Mouse (Mus musculus): ENCODE results near the gene Nck2. TPM values are rescaled to one million over a fixed set of nuclear protein-coding genes. Genes with fewer than 3 reads are reported as not detected.

Nck2 gene
- polyA plus RNA-seq, 1 experiment from 2014 or later = 32.3 TPM

DNA sequence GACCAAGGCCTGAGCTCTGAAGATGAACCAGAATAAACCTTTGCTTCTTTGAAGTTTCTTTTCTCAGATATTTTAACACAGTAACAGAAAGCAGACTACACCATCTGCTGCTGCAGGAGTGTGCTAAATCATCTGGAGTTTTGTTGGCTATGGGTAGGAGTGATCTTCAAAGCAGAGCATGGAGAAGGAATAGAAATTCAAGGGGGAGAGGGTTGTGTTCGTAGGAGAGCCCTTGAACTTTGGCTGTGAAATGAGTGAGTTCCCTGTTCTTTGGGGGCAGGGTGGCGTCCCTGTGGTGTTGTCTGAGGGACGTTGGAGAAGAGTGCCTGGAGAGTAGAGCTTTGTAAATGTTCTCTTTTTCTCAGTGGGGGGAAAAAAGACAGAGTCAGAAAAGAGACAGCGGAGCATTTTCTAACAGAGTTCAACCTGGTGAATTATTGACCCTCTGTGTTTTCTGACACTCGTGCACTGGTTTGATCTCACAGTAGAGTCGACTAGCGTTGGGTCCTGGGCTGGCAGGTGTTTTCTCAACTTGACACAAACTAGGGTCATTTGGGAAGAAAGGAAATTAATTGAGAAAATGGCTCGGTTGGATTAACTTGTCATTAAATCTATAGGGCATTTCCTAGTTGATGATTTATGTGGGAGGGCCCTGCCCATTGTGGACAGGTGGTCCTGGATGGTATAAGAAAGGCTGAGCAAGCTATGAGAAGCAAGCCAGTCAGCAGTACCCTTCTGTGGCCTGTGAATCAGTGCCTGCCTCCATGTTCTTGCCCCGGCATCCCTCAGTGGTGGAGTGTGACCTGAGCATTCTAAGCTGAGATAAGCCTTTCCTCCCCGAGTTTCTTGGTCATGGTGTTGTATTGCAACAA, 57.8 kb downstream of the Nck2 start:
- 60% methylated on average over 10 of the region's 10 CpGs for WGBS
- Histone ChIP-seq H3K27ac (ENCODE audit: low read length) (no peak overlapping the region), H3K4me1 (ENCODE audit: control insufficient read depth, insufficient read depth, low read length) (peaks cover 23% of the 10 kb centered on the region), H3K27me3 (ENCODE audit: control insufficient read depth, insufficient read depth, low read depth, low read length) (no peaks in the 10 kb centered on the region), H3K4me3 (ENCODE audit: low read depth, low read length) (no peak overlapping the region), H3K9ac (ENCODE audit: low read depth, low read length) (no peak overlapping the region), H3K9me3 (replicated peaks; ENCODE audit: control insufficient read depth, low read length, poor library complexity, severe bottlenecking) (no peaks in the 10 kb centered on the region), H3K36me3 (ENCODE audit: control insufficient read depth, insufficient read depth, low read length) (no peaks in the 10 kb centered on the region), H3K4me2 (ENCODE audit: low read length) (no peak overlapping the region)
- no peak for ATAC-seq

- Histone ChIP-seq H3K4me1 (ENCODE audit: control insufficient read depth, insufficient read depth, low read length) (peaks cover 21% of the 10 kb centered on the region), H3K4me2 (ENCODE audit: low read length) (no peak overlapping the region), H3K36me3 (ENCODE audit: control insufficient read depth, insufficient read depth, low read length) (no peaks in the 10 kb centered on the region), H3K27me3 (ENCODE audit: control insufficient read depth, insufficient read depth, low read depth, low read length) (no peaks in the 10 kb centered on the region), H3K9ac (ENCODE audit: low read depth, low read length) (no peak overlapping the region), H3K4me3 (ENCODE audit: low read depth, low read length) (no peak overlapping the region), H3K27ac (ENCODE audit: low read length) (no peak overlapping the region), H3K9me3 (replicated peaks; ENCODE audit: control insufficient read depth, low read length, poor library complexity, severe bottlenecking) (no peaks in the 10 kb centered on the region)
- WGBS = 51% methylated on average over 8 of the region's 8 CpGs
- ATAC-seq = no peak
Observed at GRCm38 (mm10) chr1:43502792-43503146, 58.4 kb downstream of the Nck2 start.

- H3K27ac ChIP-seq (ENCODE audit: low read length) = no peak overlapping the region
- no peak overlapping the region for H3K4me3 ChIP-seq (ENCODE audit: low read depth, low read length)
- no peaks in the 10 kb centered on the region for H3K36me3 ChIP-seq (ENCODE audit: control insufficient read depth, insufficient read depth, low read length)
- no peak for ATAC-seq
- no peak overlapping the region for H3K4me2 ChIP-seq (ENCODE audit: low read length)
- H3K4me1 ChIP-seq (ENCODE audit: control insufficient read depth, insufficient read depth, low read length) = peaks cover 18% of the 10 kb centered on the region
- no peak overlapping the region for H3K9ac ChIP-seq (ENCODE audit: low read depth, low read length)
- 83% methylated on average over 2 of the region's 2 CpGs for WGBS
- H3K27me3 ChIP-seq (ENCODE audit: control insufficient read depth, insufficient read depth, low read depth, low read length) = no peaks in the 10 kb centered on the region
- H3K9me3 ChIP-seq (replicated peaks; ENCODE audit: control insufficient read depth, low read length, poor library complexity, severe bottlenecking) = no peaks in the 10 kb centered on the region
Observed at GRCm38 (mm10) chr1:43503261-43503660, 58.9 kb downstream of the Nck2 start.

DNA sequence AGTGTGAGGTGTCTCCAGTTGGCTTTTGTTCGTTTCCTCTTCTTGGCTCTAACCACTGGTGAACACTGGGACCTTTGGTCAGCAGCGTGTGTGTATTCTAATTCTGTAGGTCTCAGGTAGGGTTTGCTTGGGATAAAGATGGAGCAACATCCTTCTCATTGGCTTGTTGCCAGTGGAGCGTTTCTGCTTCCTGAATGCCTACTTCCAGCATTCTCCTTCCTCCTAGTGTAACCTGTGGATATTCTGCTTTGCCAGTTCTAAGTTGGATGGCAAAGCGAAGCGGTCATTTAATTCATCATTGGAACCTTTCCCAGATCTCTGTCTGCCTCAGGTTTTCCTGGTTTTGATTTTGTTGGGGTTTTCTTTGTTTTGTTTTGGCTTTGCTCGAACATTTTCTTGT, 59.3 kb downstream of the Nck2 start:
- Histone ChIP-seq H3K4me1 (ENCODE audit: control insufficient read depth, insufficient read depth, low read length) (peaks cover 18% of the 10 kb centered on the region), H3K4me3 (ENCODE audit: low read depth, low read length) (no peak overlapping the region), H3K4me2 (ENCODE audit: low read length) (no peak overlapping the region), H3K27ac (ENCODE audit: low read length) (no peak overlapping the region), H3K27me3 (ENCODE audit: control insufficient read depth, insufficient read depth, low read depth, low read length) (no peaks in the 10 kb centered on the region), H3K9me3 (replicated peaks; ENCODE audit: control insufficient read depth, low read length, poor library complexity, severe bottlenecking) (no peaks in the 10 kb centered on the region), H3K9ac (ENCODE audit: low read depth, low read length) (no peak overlapping the region), H3K36me3 (ENCODE audit: control insufficient read depth, insufficient read depth, low read length) (no peaks in the 10 kb centered on the region)
- ATAC-seq = no peak
- 68% methylated on average over 6 of the region's 6 CpGs for WGBS

DNA sequence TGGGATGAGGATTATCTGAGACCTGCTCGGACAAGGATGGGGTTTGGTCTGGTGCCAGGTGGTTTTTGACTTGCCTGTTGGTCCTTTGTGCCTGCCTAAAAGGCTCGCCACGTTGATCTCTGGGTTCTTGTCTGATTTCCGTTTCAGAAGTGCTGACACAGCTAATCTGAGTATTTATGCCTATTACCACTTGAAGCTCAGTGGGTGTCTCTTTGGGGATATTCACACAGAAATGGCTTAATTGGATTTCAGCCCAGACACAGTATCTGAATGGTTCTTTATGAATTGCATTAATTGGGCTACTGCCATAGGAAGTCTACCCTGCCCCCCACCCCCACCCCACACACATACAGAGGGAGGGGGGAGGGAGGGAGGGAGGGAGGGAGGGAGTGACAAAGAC, 59.9 kb downstream of the Nck2 start:
- Histone ChIP-seq H3K4me2 (ENCODE audit: low read length) (no peak overlapping the region), H3K36me3 (ENCODE audit: control insufficient read depth, insufficient read depth, low read length) (no peaks in the 10 kb centered on the region), H3K9ac (ENCODE audit: low read depth, low read length) (no peak overlapping the region), H3K4me3 (ENCODE audit: low read depth, low read length) (no peak overlapping the region), H3K9me3 (replicated peaks; ENCODE audit: control insufficient read depth, low read length, poor library complexity, severe bottlenecking) (no peaks in the 10 kb centered on the region), H3K4me1 (ENCODE audit: control insufficient read depth, insufficient read depth, low read length) (peaks cover 18% of the 10 kb centered on the region), H3K27me3 (ENCODE audit: control insufficient read depth, insufficient read depth, low read depth, low read length) (no peaks in the 10 kb centered on the region), H3K27ac (ENCODE audit: low read length) (0 out of 2 replicates have a peak overlapping the region, but pooled peaks have one; percentile 34)
- 6% methylated on average over 4 of the region's 4 CpGs for WGBS
- peak; percentile 75 for ATAC-seq

GRCm38 (mm10) chr1:43506638-43507037, 62.3 kb downstream of the Nck2 start:
- WGBS = 86% methylated on average over 3 of the region's 3 CpGs
- Histone ChIP-seq H3K9me3 (replicated peaks; ENCODE audit: control insufficient read depth, low read length, poor library complexity, severe bottlenecking) (no peaks in the 10 kb centered on the region), H3K36me3 (ENCODE audit: control insufficient read depth, insufficient read depth, low read length) (peaks cover 5% of the 10 kb centered on the region; the same call in 1 of the 2 replicates), H3K9ac (ENCODE audit: low read depth, low read length) (no peak overlapping the region), H3K27me3 (ENCODE audit: control insufficient read depth, insufficient read depth, low read depth, low read length) (no peaks in the 10 kb centered on the region), H3K4me1 (ENCODE audit: control insufficient read depth, insufficient read depth, low read length) (peaks cover 18% of the 10 kb centered on the region), H3K4me2 (ENCODE audit: low read length) (no peak overlapping the region), H3K4me3 (ENCODE audit: low read depth, low read length) (no peak overlapping the region), H3K27ac (ENCODE audit: low read length) (no peak overlapping the region)
- no peak for ATAC-seq

DNA sequence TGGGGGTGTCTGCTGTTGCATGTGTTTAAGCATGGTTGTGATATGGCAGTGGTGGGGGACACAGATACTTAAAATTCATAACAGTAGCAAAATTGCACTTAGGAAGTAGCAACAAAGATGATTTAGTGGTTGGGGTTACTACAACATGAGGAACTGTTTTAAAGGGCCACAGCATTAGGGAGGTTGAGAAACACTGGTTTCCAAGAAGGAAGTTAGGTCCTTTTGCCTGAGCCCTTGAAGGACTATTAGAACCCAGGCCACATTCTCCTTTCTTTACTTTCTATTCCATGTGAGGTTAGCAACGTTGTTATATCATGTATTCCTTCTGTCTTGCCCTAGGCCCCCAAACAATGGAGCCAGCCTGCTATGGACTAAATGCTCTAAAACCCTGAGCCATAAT, 63.4 kb downstream of the Nck2 start:
- H3K4me3 ChIP-seq (ENCODE audit: low read depth, low read length) = no peak overlapping the region
- H3K4me1 ChIP-seq (ENCODE audit: control insufficient read depth, insufficient read depth, low read length) = peaks cover 16% of the 10 kb centered on the region
- no peak overlapping the region for H3K27ac ChIP-seq (ENCODE audit: low read length)
- WGBS = 92% methylated on average over 1 of the region's 1 CpGs
- no peak overlapping the region for H3K4me2 ChIP-seq (ENCODE audit: low read length)
- no peaks in the 10 kb centered on the region for H3K9me3 ChIP-seq (replicated peaks; ENCODE audit: control insufficient read depth, low read length, poor library complexity, severe bottlenecking)
- H3K36me3 ChIP-seq (ENCODE audit: control insufficient read depth, insufficient read depth, low read length) = peaks cover 5% of the 10 kb centered on the region; the same call in 1 of the 2 replicates
- no peaks in the 10 kb centered on the region for H3K27me3 ChIP-seq (ENCODE audit: control insufficient read depth, insufficient read depth, low read depth, low read length)
- ATAC-seq = no peak
- no peak overlapping the region for H3K9ac ChIP-seq (ENCODE audit: low read depth, low read length)

DNA sequence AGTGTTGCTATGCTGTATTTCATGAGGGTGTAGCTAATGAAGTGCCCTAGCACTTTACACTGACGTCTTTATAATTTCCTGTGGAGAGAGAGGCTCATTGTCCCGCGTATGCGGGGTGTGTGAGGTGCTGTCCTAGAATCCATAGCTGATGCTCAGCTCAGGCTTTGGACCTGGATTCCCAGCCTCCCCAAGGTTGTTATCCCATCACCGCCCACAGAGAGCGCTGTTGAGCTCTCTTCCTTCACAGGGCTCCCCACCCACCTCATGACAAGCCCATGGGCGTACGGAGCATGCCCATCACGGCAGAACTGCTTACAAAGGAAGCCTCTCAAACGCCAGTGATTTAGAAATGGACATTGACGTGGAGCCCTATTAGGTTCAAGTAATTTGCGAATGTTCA, 66.9 kb downstream of the Nck2 start:
- WGBS = 79% methylated on average over 12 of the region's 12 CpGs
- Histone ChIP-seq H3K4me3 (ENCODE audit: low read depth, low read length) (no peak overlapping the region), H3K9ac (ENCODE audit: low read depth, low read length) (no peak overlapping the region), H3K4me2 (ENCODE audit: low read length) (no peak overlapping the region), H3K4me1 (ENCODE audit: control insufficient read depth, insufficient read depth, low read length) (peaks cover 2% of the 10 kb centered on the region; the same call in 1 of the 2 replicates), H3K27ac (ENCODE audit: low read length) (no peak overlapping the region), H3K36me3 (ENCODE audit: control insufficient read depth, insufficient read depth, low read length) (peaks cover 7% of the 10 kb centered on the region; the same call in 1 of the 2 replicates), H3K9me3 (replicated peaks; ENCODE audit: control insufficient read depth, low read length, poor library complexity, severe bottlenecking) (no peaks in the 10 kb centered on the region), H3K27me3 (ENCODE audit: control insufficient read depth, insufficient read depth, low read depth, low read length) (no peaks in the 10 kb centered on the region)
- ATAC-seq = no peak

DNA sequence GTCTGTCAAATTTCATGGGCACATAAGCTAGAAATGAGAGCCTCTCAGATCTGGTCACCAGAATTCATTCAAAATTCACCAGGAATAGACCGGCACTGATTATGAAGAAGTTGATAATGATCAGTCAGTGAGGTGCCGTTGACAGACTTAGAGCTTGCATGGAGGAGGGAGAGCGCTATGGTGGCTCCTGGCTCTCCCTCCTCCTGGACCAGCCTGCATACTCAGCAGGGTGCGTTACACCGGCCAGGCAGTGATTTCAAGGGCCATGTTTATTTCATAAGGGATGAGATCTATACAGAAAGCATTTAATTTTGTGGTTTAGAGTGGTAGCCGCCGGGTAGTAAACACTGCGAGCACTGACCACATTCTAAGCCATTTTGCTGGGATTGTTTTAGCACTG, 67.3 kb downstream of the Nck2 start:
- H3K4me3 ChIP-seq (ENCODE audit: low read depth, low read length) = no peak overlapping the region
- no peaks in the 10 kb centered on the region for H3K27me3 ChIP-seq (ENCODE audit: control insufficient read depth, insufficient read depth, low read depth, low read length)
- no peak overlapping the region for H3K27ac ChIP-seq (ENCODE audit: low read length)
- peak; percentile 38; the same call in 1 of the 2 replicates for ATAC-seq
- H3K9ac ChIP-seq (ENCODE audit: low read depth, low read length) = no peak overlapping the region
- H3K36me3 ChIP-seq (ENCODE audit: control insufficient read depth, insufficient read depth, low read length) = peaks cover 7% of the 10 kb centered on the region; the same call in 1 of the 2 replicates
- H3K4me2 ChIP-seq (ENCODE audit: low read length) = no peak overlapping the region
- 75% methylated on average over 8 of the region's 8 CpGs for WGBS
- H3K4me1 ChIP-seq (ENCODE audit: control insufficient read depth, insufficient read depth, low read length) = no peaks in the 10 kb centered on the region
- no peaks in the 10 kb centered on the region for H3K9me3 ChIP-seq (replicated peaks; ENCODE audit: control insufficient read depth, low read length, poor library complexity, severe bottlenecking)
